Mouse (Mus musculus): ENCODE measurements around the gene Pld3.

The Pld3 gene

DNA sequence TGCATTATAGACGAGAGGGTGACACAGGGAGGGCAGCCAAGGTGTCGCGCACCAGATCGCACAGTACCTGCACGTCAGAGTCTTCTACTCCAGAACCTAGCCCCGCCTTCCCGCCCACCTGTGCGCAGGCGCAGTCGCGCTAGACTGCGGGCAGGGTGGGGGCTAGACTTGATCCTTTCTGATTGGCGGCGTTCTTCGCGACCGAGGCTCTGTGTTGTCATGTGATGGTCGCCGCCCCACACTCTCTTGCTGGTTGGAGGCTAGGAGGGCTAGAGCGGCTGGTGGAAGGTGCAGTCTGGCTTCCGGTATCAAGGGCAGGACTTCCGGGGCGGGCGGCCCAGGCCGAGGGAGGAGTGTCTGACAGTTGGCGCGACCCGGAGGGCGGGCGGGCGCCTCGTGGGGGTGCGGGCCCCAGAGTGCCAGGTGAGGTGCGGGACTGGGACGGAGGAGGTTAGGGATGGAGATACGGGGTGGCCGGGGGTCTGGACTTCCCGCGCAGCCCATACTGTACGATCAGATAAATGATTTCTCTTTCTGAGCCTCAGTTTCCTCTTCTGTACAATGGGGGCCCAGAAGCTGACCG is at the start of gene Pld3, which contains the start of gene 2310022A10Rik:
Gene Pld3 (minus strand): TSS at position 288 of the 583 bp plus-strand sequence.
Gene 2310022A10Rik (plus strand): TSS at position 303 of the 583 bp plus-strand sequence.
- H3K27me3 ChIP-seq (ENCODE audit: insufficient read depth, low read length) = no peaks in the 10 kb centered on the region
- peaks cover 27% of the 10 kb centered on the region for H3K36me3 ChIP-seq (ENCODE audit: insufficient read depth, low read length)
- no peak for TF ChIP-seq NANOG (IDR thresholded peaks at IDR 0.05; ENCODE audit: borderline replicate concordance, low read length)
- no peak for TF ChIP-seq CTCF (conservative IDR thresholded peaks at IDR 0.05; ENCODE audit: low read length)
- TF ChIP-seq POU5F1 (IDR thresholded peaks at IDR 0.05; ENCODE audit: borderline replicate concordance, low read length) = no peak
- peaks cover 73% of the 10 kb centered on the region for H3K4me1 ChIP-seq (replicated peaks; ENCODE audit: low read depth, low read length)
- no peaks in the 10 kb centered on the region for H3K9me3 ChIP-seq (ENCODE audit: low read length)
- peak within 1 kb of the TSS; percentile 97 for H3K4me3 ChIP-seq (replicated peaks; ENCODE audit: low read length)

DNA sequence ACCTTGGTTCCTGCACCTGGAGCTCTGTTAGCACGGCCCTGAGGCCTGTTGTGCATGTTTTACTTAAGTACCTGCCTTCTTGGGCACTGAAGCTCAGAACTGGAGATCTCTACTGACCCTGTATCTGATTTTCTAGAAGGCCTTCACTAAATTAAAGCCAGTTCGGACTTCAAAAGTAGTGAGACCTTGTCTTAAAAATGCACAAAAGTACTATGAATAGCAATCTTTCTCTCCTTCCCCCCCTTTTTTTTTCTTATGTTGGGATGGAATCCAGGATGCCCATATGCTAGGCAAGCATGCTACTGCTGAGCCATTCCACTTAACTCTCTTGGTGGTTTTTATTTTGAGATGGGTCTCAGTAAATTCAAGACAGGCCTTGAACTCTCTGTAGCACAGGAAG is 49.1 kb upstream of the Pld3 start:
- Histone ChIP-seq H3K36me3 (ENCODE audit: insufficient read depth, low read length) (peaks cover 42% of the 10 kb centered on the region), H3K27me3 (ENCODE audit: insufficient read depth, low read length) (no peaks in the 10 kb centered on the region), H3K4me1 (replicated peaks; ENCODE audit: low read depth, low read length) (peaks cover 96% of the 10 kb centered on the region), H3K9me3 (ENCODE audit: low read length) (no peaks in the 10 kb centered on the region), H3K4me3 (replicated peaks; ENCODE audit: low read length) (no peak overlapping the region)
- TF ChIP-seq NANOG (IDR thresholded peaks at IDR 0.05; ENCODE audit: borderline replicate concordance, low read length) (no peak), POU5F1 (IDR thresholded peaks at IDR 0.05; ENCODE audit: borderline replicate concordance, low read length) (no peak), CTCF (conservative IDR thresholded peaks at IDR 0.05; ENCODE audit: low read length) (no peak)

DNA sequence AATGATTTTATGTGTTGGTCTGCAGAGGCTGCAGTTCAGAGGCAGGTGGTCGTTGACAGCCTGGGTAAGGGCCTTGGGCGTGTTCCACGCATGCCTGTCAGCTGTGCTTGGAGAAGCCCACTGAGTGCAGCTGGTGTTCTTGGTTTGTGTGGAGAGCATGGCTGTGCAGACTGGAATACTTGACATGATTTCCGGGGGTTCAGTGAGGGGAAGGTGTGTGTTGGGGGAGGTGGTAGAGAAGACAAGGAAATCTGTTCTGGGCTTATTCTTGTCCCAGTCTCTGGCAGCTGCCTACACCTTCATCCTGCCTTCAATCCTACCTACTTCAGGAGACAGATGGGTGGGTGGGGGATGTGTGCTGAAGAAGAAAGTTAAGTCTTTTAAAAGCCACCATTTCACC is 48.6 kb upstream of the Pld3 start:
- Histone ChIP-seq H3K36me3 (ENCODE audit: insufficient read depth, low read length) (peaks cover 43% of the 10 kb centered on the region), H3K4me3 (replicated peaks; ENCODE audit: low read length) (0 out of 2 replicates have a peak overlapping the region, but pooled peaks have one; percentile 10), H3K27me3 (ENCODE audit: insufficient read depth, low read length) (no peaks in the 10 kb centered on the region), H3K9me3 (ENCODE audit: low read length) (no peaks in the 10 kb centered on the region), H3K4me1 (replicated peaks; ENCODE audit: low read depth, low read length) (peaks cover 96% of the 10 kb centered on the region)
- TF ChIP-seq POU5F1 (IDR thresholded peaks at IDR 0.05; ENCODE audit: borderline replicate concordance, low read length) = no peak
- TF ChIP-seq NANOG (IDR thresholded peaks at IDR 0.05; ENCODE audit: borderline replicate concordance, low read length) = no peak
- TF ChIP-seq CTCF (conservative IDR thresholded peaks at IDR 0.05; ENCODE audit: low read length) = no peak

DNA sequence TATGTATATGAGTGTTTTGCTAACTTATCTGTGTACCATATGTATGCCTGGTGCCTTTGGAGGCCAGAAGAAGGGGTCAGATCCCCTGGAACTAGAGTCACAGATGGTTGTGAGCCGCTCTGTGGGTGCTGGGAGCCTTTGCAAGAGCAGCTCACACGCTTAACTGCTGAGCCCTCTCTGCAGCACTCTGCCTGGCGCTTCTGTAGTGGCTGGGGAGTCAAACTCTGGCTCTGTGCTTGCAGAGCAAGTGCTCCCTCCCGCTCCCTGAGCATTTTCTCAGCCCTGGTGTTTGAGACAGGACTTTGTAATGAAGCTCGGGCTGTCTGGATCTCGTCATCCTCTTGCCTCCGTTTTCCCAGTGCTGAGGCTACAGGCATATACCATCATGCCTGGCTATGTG is 45.0 kb upstream of the Pld3 start:
- no peaks in the 10 kb centered on the region for H3K27me3 ChIP-seq (ENCODE audit: insufficient read depth, low read length)
- H3K36me3 ChIP-seq (ENCODE audit: insufficient read depth, low read length) = peaks cover 45% of the 10 kb centered on the region
- no peaks in the 10 kb centered on the region for H3K9me3 ChIP-seq (ENCODE audit: low read length)
- no peak for TF ChIP-seq NANOG (IDR thresholded peaks at IDR 0.05; ENCODE audit: borderline replicate concordance, low read length)
- no peak overlapping the region for H3K4me3 ChIP-seq (replicated peaks; ENCODE audit: low read length)
- H3K4me1 ChIP-seq (replicated peaks; ENCODE audit: low read depth, low read length) = peaks cover 98% of the 10 kb centered on the region

DNA sequence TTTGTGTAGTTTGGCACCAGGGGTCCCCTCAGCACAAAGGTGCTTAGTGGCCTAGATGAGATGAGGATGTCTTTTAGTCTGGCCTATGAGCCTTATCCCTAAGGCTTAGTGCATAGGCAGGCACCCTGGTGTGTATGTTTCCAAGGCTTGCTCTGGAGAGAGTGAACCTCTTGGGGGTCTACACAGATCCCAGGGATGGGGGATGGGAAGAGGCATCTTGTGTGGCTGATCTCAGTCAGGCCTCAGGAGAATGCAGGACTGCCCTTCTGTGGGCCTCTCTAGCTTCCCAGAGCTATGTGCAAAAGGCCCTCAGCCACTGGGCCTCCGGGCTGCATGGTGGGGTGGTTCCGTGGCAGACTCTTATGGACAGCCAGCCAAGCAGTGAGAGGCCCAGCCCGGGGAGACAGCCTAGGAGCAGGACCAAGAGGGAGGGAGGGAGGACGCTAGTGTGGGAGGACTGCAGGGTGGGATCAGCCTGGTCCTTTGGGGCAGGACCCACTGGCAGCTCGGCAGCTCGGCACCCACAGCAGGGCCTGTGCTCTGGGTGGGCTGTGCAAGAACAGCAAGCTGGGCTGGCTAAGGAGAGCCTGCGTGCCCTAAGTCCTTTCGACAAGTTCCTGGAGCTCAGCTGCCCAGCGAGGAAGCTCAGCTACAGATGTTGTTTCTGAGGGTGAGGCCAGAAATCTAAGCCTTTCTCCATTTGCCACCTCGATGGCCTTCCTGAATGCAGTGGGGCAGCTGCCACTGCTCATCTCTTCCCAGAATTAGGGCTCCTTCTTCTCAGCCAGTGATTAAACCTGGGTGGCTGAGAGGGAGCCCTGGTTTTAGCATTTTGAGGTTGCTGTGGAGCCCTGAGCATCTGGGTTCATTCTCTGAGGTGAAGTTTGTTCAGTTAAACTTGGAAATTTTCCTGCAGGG is 43.8 kb upstream of the Pld3 start:
- peaks cover 41% of the 10 kb centered on the region for H3K36me3 ChIP-seq (ENCODE audit: insufficient read depth, low read length)
- peaks cover 94% of the 10 kb centered on the region for H3K4me1 ChIP-seq (replicated peaks; ENCODE audit: low read depth, low read length)
- no peaks in the 10 kb centered on the region for H3K27me3 ChIP-seq (ENCODE audit: insufficient read depth, low read length)
- H3K9me3 ChIP-seq (ENCODE audit: low read length) = no peaks in the 10 kb centered on the region
- TF ChIP-seq CTCF (conservative IDR thresholded peaks at IDR 0.05; ENCODE audit: low read length) = no peak
- no peak for TF ChIP-seq POU5F1 (IDR thresholded peaks at IDR 0.05; ENCODE audit: borderline replicate concordance, low read length)
- peak overlapping the region; percentile 21; the same call in 1 of the 2 replicates for H3K4me3 ChIP-seq (replicated peaks; ENCODE audit: low read length)

DNA sequence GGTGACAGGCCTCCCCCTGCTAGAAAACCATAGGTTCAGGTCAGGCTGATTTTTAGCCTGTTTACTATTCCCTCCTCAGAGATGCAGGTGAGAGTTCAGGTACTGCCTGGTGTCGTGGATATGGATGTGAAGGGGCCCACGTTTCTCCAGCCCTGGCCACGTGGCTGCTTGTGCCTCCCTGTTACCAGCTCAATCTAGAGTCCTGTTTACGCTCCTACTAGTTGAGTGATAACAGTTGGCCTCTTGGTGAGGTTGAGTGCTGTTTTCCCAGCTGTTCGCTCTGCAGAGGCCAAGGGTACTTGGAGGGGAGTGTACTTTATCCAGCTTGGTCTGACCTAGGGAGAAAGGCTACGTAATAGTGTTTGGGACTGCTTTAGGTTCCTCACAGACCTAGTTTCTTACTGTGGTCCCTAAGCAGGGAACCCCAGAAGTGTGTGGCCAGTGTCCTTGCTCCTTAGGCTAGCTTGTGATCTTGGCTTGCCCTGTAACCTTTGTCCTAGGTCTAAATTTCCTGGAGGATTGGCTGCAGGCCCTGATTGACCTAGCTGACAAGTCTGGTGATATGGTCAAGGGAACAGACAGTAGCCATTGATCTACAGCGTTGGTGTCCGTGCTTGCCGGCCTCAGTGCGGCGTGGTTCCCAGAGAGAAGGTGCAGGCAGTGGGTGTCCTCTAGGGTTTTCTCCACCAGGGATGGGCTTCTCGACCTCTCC is 40.1 kb upstream of the Pld3 start:
- TF ChIP-seq POU5F1 (IDR thresholded peaks at IDR 0.05; ENCODE audit: borderline replicate concordance, low read length) = no peak
- TF ChIP-seq CTCF (conservative IDR thresholded peaks at IDR 0.05; ENCODE audit: low read length) = no peak
- TF ChIP-seq NANOG (IDR thresholded peaks at IDR 0.05; ENCODE audit: borderline replicate concordance, low read length) = no peak
- Histone ChIP-seq H3K4me1 (replicated peaks; ENCODE audit: low read depth, low read length) (peaks cover 77% of the 10 kb centered on the region), H3K27me3 (ENCODE audit: insufficient read depth, low read length) (no peaks in the 10 kb centered on the region), H3K36me3 (ENCODE audit: insufficient read depth, low read length) (peaks cover 40% of the 10 kb centered on the region), H3K4me3 (replicated peaks; ENCODE audit: low read length) (peak overlapping the region; percentile 90), H3K9me3 (ENCODE audit: low read length) (no peaks in the 10 kb centered on the region)

DNA sequence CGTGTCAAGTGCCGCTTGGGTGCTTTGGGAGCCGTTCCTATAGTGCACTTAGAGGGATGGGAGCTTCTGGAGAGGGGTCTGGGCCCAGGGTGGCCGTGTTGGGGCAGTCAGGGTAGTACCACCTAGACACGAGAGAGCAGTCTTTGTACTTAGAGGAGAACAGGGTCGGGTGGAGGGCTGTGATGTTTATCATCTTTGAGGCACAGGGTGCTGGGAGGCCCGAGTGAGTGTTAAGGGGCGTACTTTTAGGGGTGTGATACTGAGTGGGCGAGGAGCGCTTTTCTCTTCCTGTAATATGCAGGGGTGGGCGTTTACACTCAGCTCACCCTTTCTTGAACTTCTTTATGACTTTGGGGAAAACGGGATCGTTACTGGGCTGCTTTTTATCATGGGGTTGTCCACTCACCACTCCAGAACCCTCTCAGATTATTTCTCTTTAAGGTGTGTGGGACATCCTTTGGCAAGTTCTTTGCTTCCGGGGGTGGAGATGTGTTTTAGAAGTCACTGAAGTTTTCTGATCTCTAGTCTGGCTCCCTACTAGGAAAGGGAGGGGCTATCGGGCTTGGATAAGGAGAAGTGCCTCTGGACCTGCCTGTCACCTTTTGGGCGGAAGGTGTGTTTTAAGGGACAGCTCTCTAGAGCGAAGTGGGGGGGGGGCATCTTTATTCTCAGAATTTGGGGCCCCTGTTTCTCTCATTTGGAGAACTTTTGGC is 39.4 kb upstream of the Pld3 start:
- no peak for TF ChIP-seq NANOG (IDR thresholded peaks at IDR 0.05; ENCODE audit: borderline replicate concordance, low read length)
- no peak for TF ChIP-seq CTCF (conservative IDR thresholded peaks at IDR 0.05; ENCODE audit: low read length)
- TF ChIP-seq POU5F1 (IDR thresholded peaks at IDR 0.05; ENCODE audit: borderline replicate concordance, low read length) = no peak
- Histone ChIP-seq H3K4me1 (replicated peaks; ENCODE audit: low read depth, low read length) (peaks cover 77% of the 10 kb centered on the region), H3K9me3 (ENCODE audit: low read length) (no peaks in the 10 kb centered on the region), H3K27me3 (ENCODE audit: insufficient read depth, low read length) (no peaks in the 10 kb centered on the region), H3K4me3 (replicated peaks; ENCODE audit: low read length) (peak overlapping the region; percentile 90), H3K36me3 (ENCODE audit: insufficient read depth, low read length) (peaks cover 40% of the 10 kb centered on the region)
